Mouse (Mus musculus): Measurements from ENCODE around the gene Tmcc2. TPM values are rescaled to one million over a fixed set of nuclear protein-coding genes. Genes with fewer than 3 reads are reported as not detected.

Gene Tmcc2
- polyA plus RNA-seq, 1 experiment from 2014 or later = 9.8 TPM

DNA sequence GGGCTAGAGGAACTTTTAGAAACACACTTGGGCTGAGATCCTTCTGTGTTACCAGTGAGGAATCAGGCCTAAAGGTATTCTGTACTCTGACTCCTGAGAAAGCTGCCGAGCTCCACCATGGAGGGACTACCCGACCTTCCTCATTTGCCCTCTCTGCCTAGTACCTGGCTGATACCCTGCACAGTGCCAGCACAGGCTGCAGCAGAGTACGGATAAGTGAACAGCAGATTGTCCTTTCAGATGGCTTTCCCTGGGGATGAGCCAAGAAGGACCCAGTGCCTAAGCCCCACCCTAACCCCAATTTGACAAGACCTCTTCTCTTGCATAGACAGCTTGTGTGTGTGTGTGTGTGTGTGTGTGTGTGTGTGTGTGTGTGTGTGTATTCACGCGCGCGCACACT, 82.4 kb downstream of the Tmcc2 start:
- no peak overlapping the region for H3K4me2 ChIP-seq (replicated peaks)
- no peaks in the 10 kb centered on the region for H3K36me3 ChIP-seq
- no peak overlapping the region for H3K9ac ChIP-seq
- WGBS = 87% methylated on average over 7 of the region's 7 CpGs
- peaks cover 12% of the 10 kb centered on the region for H3K27me3 ChIP-seq
- H3K9me3 ChIP-seq (replicated peaks) = no peaks in the 10 kb centered on the region
- no peak overlapping the region for H3K4me3 ChIP-seq (replicated peaks)
- H3K27ac ChIP-seq (replicated peaks) = no peak overlapping the region
- H3K4me1 ChIP-seq = no peaks in the 10 kb centered on the region
- ATAC-seq (ENCODE audit: insufficient number of reproducible peaks, low FRiP score, low TSS enrichment, low read depth) = no peak

GRCm38 (mm10) chr1:132307962-132308361, 83.1 kb downstream of the Tmcc2 start:
- Histone ChIP-seq H3K4me1 (no peaks in the 10 kb centered on the region), H3K27ac (replicated peaks) (no peak overlapping the region), H3K4me2 (replicated peaks) (no peak overlapping the region), H3K9me3 (replicated peaks) (no peaks in the 10 kb centered on the region), H3K9ac (no peak overlapping the region), H3K4me3 (replicated peaks) (no peak overlapping the region), H3K36me3 (no peaks in the 10 kb centered on the region), H3K27me3 (peaks cover 9% of the 10 kb centered on the region)
- WGBS = 82% methylated on average over 6 of the region's 6 CpGs
- ATAC-seq (ENCODE audit: insufficient number of reproducible peaks, low FRiP score, low TSS enrichment, low read depth) = no peak

- Histone ChIP-seq H3K9me3 (replicated peaks) (no peaks in the 10 kb centered on the region), H3K4me1 (no peaks in the 10 kb centered on the region), H3K36me3 (no peaks in the 10 kb centered on the region), H3K27me3 (peaks cover 11% of the 10 kb centered on the region), H3K4me2 (replicated peaks) (no peak overlapping the region), H3K4me3 (replicated peaks) (no peak overlapping the region), H3K9ac (no peak overlapping the region), H3K27ac (replicated peaks) (no peak overlapping the region)
- ATAC-seq (ENCODE audit: insufficient number of reproducible peaks, low FRiP score, low TSS enrichment, low read depth) = no peak
- 19% methylated on average over 4 of the region's 4 CpGs for WGBS
Measured at GRCm38 (mm10) chr1:132306808-132307207, 84.3 kb downstream of the Tmcc2 start.

Other genes starting within 250 kb of the Tmcc2 start
- 0.79 and 0.91 TPM in 2 replicates for gene Lemd1, start 199.8 kb downstream of the Tmcc2 start, polyA plus RNA-seq (2015; fragmentation: Nextera tagmentation; extraction: Ambion mirVana)
- gene AC124108.1, start 199.8 kb downstream of the Tmcc2 start, polyA plus RNA-seq (2015; fragmentation: Nextera tagmentation; extraction: Ambion mirVana) = 0.37 and 0.43 TPM in 2 replicates
- gene Gm10188, start 161.5 kb downstream of the Tmcc2 start, polyA plus RNA-seq (2015; fragmentation: Nextera tagmentation; extraction: Ambion mirVana) = not detected in 2 replicates
- gene Klhdc8a, start 92.7 kb downstream of the Tmcc2 start, polyA plus RNA-seq (2015; fragmentation: Nextera tagmentation; extraction: Ambion mirVana) = 0.29 and 0.87 TPM in 2 replicates
- 8.5 and 9.1 TPM in 2 replicates for gene Nuak2, start 75.2 kb downstream of the Tmcc2 start, polyA plus RNA-seq (2015; fragmentation: Nextera tagmentation; extraction: Ambion mirVana)
- 15.6 and 18.0 TPM in 2 replicates for gene Dstyk, start 26.3 kb upstream of the Tmcc2 start, polyA plus RNA-seq (2015; fragmentation: Nextera tagmentation; extraction: Ambion mirVana)
- 40.5 and 41.6 TPM in 2 replicates for gene Rbbp5, start 86.1 kb upstream of the Tmcc2 start, polyA plus RNA-seq (2015; fragmentation: Nextera tagmentation; extraction: Ambion mirVana)
- gene Tmem81, start 114.9 kb upstream of the Tmcc2 start, polyA plus RNA-seq (2015; fragmentation: Nextera tagmentation; extraction: Ambion mirVana) = 1.9 and 2.0 TPM in 2 replicates
- gene Cntn2, start 152.0 kb upstream of the Tmcc2 start, polyA plus RNA-seq (2015; fragmentation: Nextera tagmentation; extraction: Ambion mirVana) = 1.4 and 1.5 TPM in 2 replicates

Data from embryonic facial prominence, embryonic 15.5 days (tissue).